Mouse (Mus musculus): ENCODE data around the gene Actg1.

DNA sequence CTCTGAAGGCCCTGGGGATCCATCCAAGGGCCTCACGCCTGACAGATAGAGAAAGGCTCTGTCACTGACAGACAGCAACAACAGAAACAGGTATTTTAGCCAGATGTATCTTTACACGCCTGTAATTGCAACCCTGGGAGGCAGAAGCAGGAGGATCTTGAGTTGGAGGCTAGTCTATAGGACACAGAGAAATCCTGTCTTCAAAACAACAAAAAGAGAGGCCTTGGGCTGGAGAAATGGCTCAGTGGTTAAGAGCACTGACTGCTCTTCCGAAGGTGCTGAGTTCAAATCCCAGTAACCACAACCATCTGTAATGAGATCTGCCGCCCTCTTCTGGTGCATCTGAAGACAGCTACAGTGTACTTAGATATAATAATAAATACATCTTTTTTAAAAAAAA is 8.6 kb upstream of the Actg1 start:
- TF ChIP-seq CTCF (IDR thresholded peaks at IDR 0.05; ENCODE audit: low read depth, low read length) (no peak), POLR2A (IDR thresholded peaks at IDR 0.05; ENCODE audit: insufficient read depth, low read length) (no peak), EP300 (IDR thresholded peaks at IDR 0.05; ENCODE audit: insufficient read depth, low read depth, low read length) (no peak)
